Mouse (Mus musculus): ENCODE results near the gene Abcc6. TPM values are rescaled to one million over a fixed set of nuclear protein-coding genes. Genes with fewer than 3 reads are reported as not detected.

Abcc6 gene
- total RNA-seq (2014; rRNA removed; ENCODE audit: low replicate concordance) (not detected in 2 replicates), polyA plus RNA-seq (2015; fragmentation: Nextera tagmentation; extraction: Ambion mirVana) (not detected in 2 replicates)

GRCm38 (mm10) chr7:46030145-46030488 is at the start of gene Abcc6:
Gene Abcc6, minus strand, starts transcription at chr7:46030302.
- 15% methylated on average over 11 of the region's 11 CpGs for WGBS

GRCm38 (mm10) chr7:46077675-46078074 is 47.6 kb upstream of the Abcc6 start:
- H3K27me3 ChIP-seq (ENCODE audit: control insufficient read depth, insufficient read depth, low read length) = no peaks in the 10 kb centered on the region
- no peak overlapping the region for H3K4me3 ChIP-seq (ENCODE audit: low read depth, low read length)
- H3K4me2 ChIP-seq (ENCODE audit: low read depth, low read length) = no peak overlapping the region
- no peak for ATAC-seq (ENCODE audit: insufficient read depth, low read depth)
- 0 out of 2 replicates have a peak, but pooled peaks cover under 1% of the 10 kb centered on the region for H3K4me1 ChIP-seq (ENCODE audit: control insufficient read depth, insufficient read depth)
- no peak overlapping the region for H3K27ac ChIP-seq (ENCODE audit: low read depth)
- TF ChIP-seq EP300 (IDR thresholded peaks at IDR 0.05; ENCODE audit: low read depth) (no peak), CTCF (IDR thresholded peaks at IDR 0.05; ENCODE audit: low read depth) (no peak)
- WGBS = 76% methylated on average over 12 of the region's 12 CpGs
- no peak for DNase-seq (ENCODE audit: low spot score)
- peaks cover 76% of the 10 kb centered on the region for H3K36me3 ChIP-seq (replicated peaks; ENCODE audit: control insufficient read depth, insufficient read depth, low read length)
- H3K9ac ChIP-seq (replicated peaks; ENCODE audit: low read depth, low read length) = no peak overlapping the region
- no peaks in the 10 kb centered on the region for H3K9me3 ChIP-seq (replicated peaks; ENCODE audit: control insufficient read depth, low read length)

More at GRCm38 (mm10) chr7:46030145-46030488, at the start of gene Abcc6:
- H3K4me3 ChIP-seq (ENCODE audit: low read depth, low read length) = no peak within 1 kb of the TSS
- no peak for TF ChIP-seq EP300 (IDR thresholded peaks at IDR 0.05; ENCODE audit: low read depth)
- no peak for TF ChIP-seq CTCF (IDR thresholded peaks at IDR 0.05; ENCODE audit: low read depth)
- H3K9ac ChIP-seq (replicated peaks; ENCODE audit: low read depth, low read length) = no peak within 1 kb of the TSS
- DNase-seq (ENCODE audit: low spot score) (no peak), ATAC-seq (ENCODE audit: insufficient read depth, low read depth) (no peak)
- H3K36me3 ChIP-seq (replicated peaks; ENCODE audit: control insufficient read depth, insufficient read depth, low read length) = no peaks in the 10 kb centered on the region
- H3K27me3 ChIP-seq (ENCODE audit: control insufficient read depth, insufficient read depth, low read length) = no peaks in the 10 kb centered on the region
- no peak within 1 kb of the TSS for H3K27ac ChIP-seq (ENCODE audit: low read depth)
- H3K9me3 ChIP-seq (replicated peaks; ENCODE audit: control insufficient read depth, low read length) = no peaks in the 10 kb centered on the region
- H3K4me2 ChIP-seq (ENCODE audit: low read depth, low read length) = no peak within 1 kb of the TSS
- peaks cover 10% of the 10 kb centered on the region for H3K4me1 ChIP-seq (ENCODE audit: control insufficient read depth, insufficient read depth)

GRCm38 (mm10) chr7:46076844-46077243 is 46.7 kb upstream of the Abcc6 start:
- Histone ChIP-seq H3K27me3 (ENCODE audit: control insufficient read depth, insufficient read depth, low read length) (no peaks in the 10 kb centered on the region), H3K27ac (ENCODE audit: low read depth) (no peak overlapping the region), H3K9ac (replicated peaks; ENCODE audit: low read depth, low read length) (no peak overlapping the region), H3K9me3 (replicated peaks; ENCODE audit: control insufficient read depth, low read length) (no peaks in the 10 kb centered on the region), H3K36me3 (replicated peaks; ENCODE audit: control insufficient read depth, insufficient read depth, low read length) (peaks cover 76% of the 10 kb centered on the region), H3K4me3 (ENCODE audit: low read depth, low read length) (no peak overlapping the region), H3K4me2 (ENCODE audit: low read depth, low read length) (no peak overlapping the region), H3K4me1 (ENCODE audit: control insufficient read depth, insufficient read depth) (no peaks in the 10 kb centered on the region)
- ATAC-seq (ENCODE audit: insufficient read depth, low read depth) (no peak), DNase-seq (ENCODE audit: low spot score) (no peak)
- WGBS = 84% methylated on average over 7 of the region's 7 CpGs
- TF ChIP-seq EP300 (IDR thresholded peaks at IDR 0.05; ENCODE audit: low read depth) = no peak
- no peak for TF ChIP-seq CTCF (IDR thresholded peaks at IDR 0.05; ENCODE audit: low read depth)

DNA sequence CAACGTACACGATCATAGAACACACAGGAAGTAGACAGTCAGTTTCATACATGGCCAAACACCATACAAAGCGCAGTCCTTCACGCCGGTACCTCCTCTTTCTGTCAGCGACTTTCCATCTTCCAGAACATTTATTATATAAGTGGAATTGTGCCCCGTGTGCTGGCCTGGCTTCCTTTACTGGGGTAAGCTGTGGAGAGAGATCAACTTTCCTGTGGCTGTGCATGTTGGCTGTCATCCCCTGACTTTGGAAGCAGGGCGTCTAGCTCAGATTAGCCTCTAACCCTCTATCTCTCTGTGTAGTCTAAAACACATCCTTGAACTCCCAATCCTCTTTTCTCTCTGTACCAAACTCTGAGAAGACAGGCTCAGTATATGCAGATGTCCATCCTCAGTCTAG is 38.7 kb upstream of the Abcc6 start:
- no peak overlapping the region for H3K4me3 ChIP-seq (ENCODE audit: low read depth, low read length)
- ATAC-seq (ENCODE audit: insufficient read depth, low read depth) (no peak), DNase-seq (ENCODE audit: low spot score) (no peak)
- H3K4me2 ChIP-seq (ENCODE audit: low read depth, low read length) = no peak overlapping the region
- H3K4me1 ChIP-seq (ENCODE audit: control insufficient read depth, insufficient read depth) = no peaks in the 10 kb centered on the region
- 90% methylated on average over 8 of the region's 8 CpGs for WGBS
- H3K36me3 ChIP-seq (replicated peaks; ENCODE audit: control insufficient read depth, insufficient read depth, low read length) = peaks cover 83% of the 10 kb centered on the region
- no peak overlapping the region for H3K27ac ChIP-seq (ENCODE audit: low read depth)
- H3K27me3 ChIP-seq (ENCODE audit: control insufficient read depth, insufficient read depth, low read length) = no peaks in the 10 kb centered on the region
- no peak for TF ChIP-seq CTCF (IDR thresholded peaks at IDR 0.05; ENCODE audit: low read depth)
- no peak for TF ChIP-seq EP300 (IDR thresholded peaks at IDR 0.05; ENCODE audit: low read depth)
- no peak overlapping the region for H3K9ac ChIP-seq (replicated peaks; ENCODE audit: low read depth, low read length)
- H3K9me3 ChIP-seq (replicated peaks; ENCODE audit: control insufficient read depth, low read length) = no peaks in the 10 kb centered on the region

DNA sequence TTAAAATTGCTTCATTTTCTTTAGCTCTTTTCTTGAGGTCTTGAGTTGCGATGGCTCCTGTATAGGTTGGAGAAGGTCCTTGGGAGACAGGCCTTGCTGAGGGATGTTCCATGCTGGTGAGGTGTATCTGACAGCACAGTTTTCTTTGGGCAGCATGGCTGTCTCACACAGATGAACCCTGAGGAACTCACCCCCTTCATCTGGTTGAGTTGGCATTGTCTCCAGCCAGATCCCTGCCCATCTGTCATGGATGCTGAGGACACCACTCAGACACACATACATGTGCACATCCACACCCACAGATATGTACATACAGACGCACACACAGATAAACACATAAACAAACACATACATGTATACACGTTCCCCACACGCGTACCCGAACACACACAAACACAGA is 33.2 kb upstream of the Abcc6 start:
- H3K4me2 ChIP-seq (ENCODE audit: low read depth, low read length) = no peak overlapping the region
- H3K36me3 ChIP-seq (replicated peaks; ENCODE audit: control insufficient read depth, insufficient read depth, low read length) = peaks cover 81% of the 10 kb centered on the region
- no peak overlapping the region for H3K27ac ChIP-seq (ENCODE audit: low read depth)
- no peaks in the 10 kb centered on the region for H3K4me1 ChIP-seq (ENCODE audit: control insufficient read depth, insufficient read depth)
- no peak overlapping the region for H3K4me3 ChIP-seq (ENCODE audit: low read depth, low read length)
- DNase-seq (ENCODE audit: low spot score) (no peak), ATAC-seq (ENCODE audit: insufficient read depth, low read depth) (no peak)
- no peak overlapping the region for H3K9ac ChIP-seq (replicated peaks; ENCODE audit: low read depth, low read length)
- TF ChIP-seq CTCF (IDR thresholded peaks at IDR 0.05; ENCODE audit: low read depth) (no peak), EP300 (IDR thresholded peaks at IDR 0.05; ENCODE audit: low read depth) (no peak)
- no peaks in the 10 kb centered on the region for H3K27me3 ChIP-seq (ENCODE audit: control insufficient read depth, insufficient read depth, low read length)
- WGBS = 93% methylated on average over 6 of the region's 6 CpGs
- no peaks in the 10 kb centered on the region for H3K9me3 ChIP-seq (replicated peaks; ENCODE audit: control insufficient read depth, low read length)

- Histone ChIP-seq H3K9me3 (replicated peaks; ENCODE audit: control insufficient read depth, low read length) (no peaks in the 10 kb centered on the region), H3K27me3 (ENCODE audit: control insufficient read depth, insufficient read depth, low read length) (no peaks in the 10 kb centered on the region), H3K36me3 (replicated peaks; ENCODE audit: control insufficient read depth, insufficient read depth, low read length) (peaks cover 79% of the 10 kb centered on the region), H3K4me3 (ENCODE audit: low read depth, low read length) (no peak overlapping the region), H3K4me1 (ENCODE audit: control insufficient read depth, insufficient read depth) (no peaks in the 10 kb centered on the region), H3K27ac (ENCODE audit: low read depth) (no peak overlapping the region), H3K9ac (replicated peaks; ENCODE audit: low read depth, low read length) (no peak overlapping the region), H3K4me2 (ENCODE audit: low read depth, low read length) (no peak overlapping the region)
- 95% methylated on average over 16 of the region's 16 CpGs for WGBS
- no peak for TF ChIP-seq CTCF (IDR thresholded peaks at IDR 0.05; ENCODE audit: low read depth)
- no peak for TF ChIP-seq EP300 (IDR thresholded peaks at IDR 0.05; ENCODE audit: low read depth)
- ATAC-seq (ENCODE audit: insufficient read depth, low read depth) (no peak), DNase-seq (ENCODE audit: low spot score) (no peak)
Observed at GRCm38 (mm10) chr7:46061614-46062013, 31.5 kb upstream of the Abcc6 start.
